Mouse (Mus musculus) layer of hippocampus, adult 8-10 months (tissue): ENCODE measurements around the gene Tm6sf2. TPM values are rescaled to one million over a fixed set of nuclear protein-coding genes. Genes with fewer than 3 reads are reported as not detected.

ENCODE experiments used
- DNase-seq, 2 experiments: peaks; one replicate each; pipeline ENCODE4 v3.0.0; 2022; ENCODE audit warnings: low spot score in 2 of 2
- total RNA-seq, 4 experiments: library from RNA; stranded (reverse); gene quantifications; 2 replicates each; pipeline ENCODE4 v1.2.4; 2022

Gene Tm6sf2
- total RNA-seq, 4 experiments from 2014 or later, result 2.6 to 11.3 (median 4.6) TPM

DNA sequence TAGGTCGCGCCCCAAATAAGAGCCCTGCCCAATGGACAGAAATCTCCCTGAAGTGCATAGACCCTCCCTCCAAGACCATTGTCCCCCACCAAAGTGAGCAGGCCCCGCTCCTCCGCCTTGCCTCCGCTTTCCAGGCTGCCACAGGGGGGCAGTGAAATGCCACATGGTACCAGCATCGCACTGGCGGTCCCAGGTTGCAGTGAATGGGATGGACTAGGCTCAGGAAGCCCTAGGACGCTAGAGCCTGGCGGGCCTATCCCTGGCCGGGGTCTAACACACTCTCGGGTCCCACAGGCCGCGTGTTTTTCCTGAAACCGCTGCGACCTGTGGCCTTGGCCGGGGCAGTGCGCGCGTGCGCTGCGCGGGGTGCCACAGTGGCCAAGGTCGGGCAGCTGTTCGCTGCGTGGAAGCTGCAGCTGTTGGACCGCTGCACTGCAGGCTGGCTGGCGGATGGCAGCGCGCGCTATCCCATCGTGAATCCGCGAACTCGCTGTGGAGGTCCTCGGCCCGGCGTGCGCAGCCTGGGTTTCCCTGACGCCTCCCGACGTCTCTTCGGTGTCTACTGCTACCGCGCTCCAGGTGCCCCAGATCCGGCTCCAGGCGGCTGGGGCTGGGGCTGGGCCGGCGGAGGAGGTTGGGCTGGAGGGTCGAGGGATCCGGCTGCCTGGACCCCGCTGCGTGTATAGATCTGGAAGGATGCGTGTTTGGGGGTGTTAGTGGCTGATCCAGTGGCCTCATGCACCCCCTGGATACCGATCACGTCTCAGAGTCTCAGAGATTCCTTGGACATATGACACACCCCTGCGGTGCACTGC, 15.3 kb downstream of the Tm6sf2 start:
- peak in 1 of 2 experiments; percentile 64 for DNase-seq

- no peak for DNase-seq
Observed at GRCm38 (mm10) chr8:70089296-70089960, 16.7 kb downstream of the Tm6sf2 start.

DNA sequence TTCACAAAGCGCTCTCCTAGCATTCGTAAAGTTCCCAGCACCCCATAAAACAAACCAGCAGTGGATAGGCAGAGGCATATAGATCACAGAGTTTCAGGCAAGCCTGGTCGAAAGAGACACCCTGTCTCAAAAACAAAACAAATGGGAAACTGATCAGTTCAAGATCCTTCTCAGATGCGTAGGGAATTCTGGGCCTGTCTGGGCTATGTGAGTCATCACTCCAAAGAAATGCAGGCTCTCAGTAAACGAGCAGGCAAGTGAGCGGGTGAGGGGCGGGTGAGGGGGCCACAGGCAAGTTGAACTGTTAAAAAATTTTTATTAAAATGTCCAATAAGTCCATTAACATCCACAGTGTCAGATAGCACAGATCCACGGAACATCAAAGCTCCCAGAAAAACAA, 20.1 kb downstream of the Tm6sf2 start:
- DNase-seq, result no peak

DNA sequence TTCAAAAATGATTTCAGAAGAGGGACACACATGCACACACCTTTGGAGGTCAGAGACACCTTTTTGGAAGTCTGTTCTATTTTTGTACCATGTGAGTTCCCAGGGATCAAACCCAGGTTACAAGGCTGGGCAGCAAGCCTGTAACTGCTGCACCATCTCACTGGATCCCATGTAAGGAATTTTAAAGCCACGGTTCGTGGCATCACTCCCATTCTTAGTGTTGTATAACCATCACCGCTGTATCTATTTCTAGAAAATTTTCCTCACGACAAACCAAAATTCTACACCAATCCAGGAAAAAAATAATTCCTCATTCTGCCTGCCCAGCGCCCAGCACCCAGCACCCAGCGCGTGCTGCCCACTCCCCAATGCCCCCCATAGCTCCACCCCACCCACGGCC, 26.6 kb downstream of the Tm6sf2 start:
- no peak for DNase-seq

- DNase-seq, result no peak
Observed at GRCm38 (mm10) chr8:70100241-70100640, 27.5 kb downstream of the Tm6sf2 start.

DNA sequence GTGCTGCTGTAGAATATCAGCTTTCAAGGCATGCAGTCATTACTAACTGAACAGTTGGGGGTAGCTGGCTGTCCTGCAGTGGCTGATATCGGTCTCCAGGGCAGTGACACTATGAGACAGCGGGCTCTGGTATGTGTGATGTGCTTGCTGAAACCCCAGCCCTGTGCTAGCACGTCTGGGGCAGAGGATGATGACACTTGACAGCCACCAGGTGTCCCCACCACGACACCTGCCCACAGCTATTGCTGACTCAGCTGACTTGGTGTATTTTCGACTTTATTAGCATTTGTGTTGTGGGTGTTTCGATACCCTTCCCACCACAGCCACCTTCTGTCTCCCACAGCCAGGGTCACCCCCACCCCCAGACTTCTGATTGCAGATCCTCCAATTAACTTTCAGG, 31.8 kb downstream of the Tm6sf2 start:
- DNase-seq, result no peak

- no peak for DNase-seq
Observed at GRCm38 (mm10) chr8:70104922-70105321, 32.2 kb downstream of the Tm6sf2 start.

DNA sequence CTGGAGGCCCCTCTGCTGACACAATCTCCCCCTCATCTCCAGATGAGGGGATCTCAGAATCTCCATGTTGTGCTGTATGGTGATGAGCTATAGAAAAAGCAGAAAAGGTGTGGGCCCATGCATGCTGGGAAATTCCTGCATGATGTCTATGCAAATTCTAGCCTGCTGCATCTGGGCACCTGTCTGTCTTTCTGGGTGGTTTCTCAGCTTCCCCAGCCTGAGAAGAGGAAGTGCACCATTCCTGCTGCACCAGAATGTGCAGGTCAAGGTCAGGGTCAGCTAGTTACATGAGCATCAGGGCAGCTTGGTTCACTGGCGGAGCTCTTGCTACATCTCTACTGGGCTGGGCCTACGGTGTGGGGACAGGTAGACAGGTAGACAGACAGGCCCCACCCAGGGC, 37.7 kb downstream of the Tm6sf2 start:
- no peak for DNase-seq

DNA sequence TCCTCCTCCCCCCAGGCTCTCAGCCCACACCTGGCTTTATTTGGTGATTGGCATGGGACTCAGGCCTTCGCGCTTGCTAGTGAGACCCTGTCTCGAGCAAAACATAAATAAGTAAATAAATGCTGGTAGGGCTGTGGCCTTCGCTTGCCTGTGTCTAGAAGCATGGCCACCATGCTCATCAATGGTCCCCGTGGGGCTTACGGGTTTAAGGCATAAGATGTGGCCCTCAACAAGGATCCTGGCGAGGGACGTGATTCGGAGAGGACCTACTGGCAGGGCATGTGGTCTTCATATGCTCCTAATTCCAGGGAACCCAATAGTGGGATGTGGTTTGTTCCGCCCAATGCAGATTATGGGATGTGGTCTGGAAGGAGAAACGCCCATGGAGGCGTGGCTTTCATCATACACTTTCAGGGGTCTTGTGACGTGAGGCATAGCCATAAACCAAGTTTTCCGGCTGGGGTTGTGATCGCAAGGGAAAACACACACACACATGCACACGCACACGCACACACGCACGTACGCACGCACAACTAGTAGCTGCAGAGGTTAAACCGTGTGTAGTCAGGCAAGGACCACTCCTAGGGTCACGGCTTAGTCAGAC, 38.6 kb downstream of the Tm6sf2 start:
- no peak for DNase-seq

DNA sequence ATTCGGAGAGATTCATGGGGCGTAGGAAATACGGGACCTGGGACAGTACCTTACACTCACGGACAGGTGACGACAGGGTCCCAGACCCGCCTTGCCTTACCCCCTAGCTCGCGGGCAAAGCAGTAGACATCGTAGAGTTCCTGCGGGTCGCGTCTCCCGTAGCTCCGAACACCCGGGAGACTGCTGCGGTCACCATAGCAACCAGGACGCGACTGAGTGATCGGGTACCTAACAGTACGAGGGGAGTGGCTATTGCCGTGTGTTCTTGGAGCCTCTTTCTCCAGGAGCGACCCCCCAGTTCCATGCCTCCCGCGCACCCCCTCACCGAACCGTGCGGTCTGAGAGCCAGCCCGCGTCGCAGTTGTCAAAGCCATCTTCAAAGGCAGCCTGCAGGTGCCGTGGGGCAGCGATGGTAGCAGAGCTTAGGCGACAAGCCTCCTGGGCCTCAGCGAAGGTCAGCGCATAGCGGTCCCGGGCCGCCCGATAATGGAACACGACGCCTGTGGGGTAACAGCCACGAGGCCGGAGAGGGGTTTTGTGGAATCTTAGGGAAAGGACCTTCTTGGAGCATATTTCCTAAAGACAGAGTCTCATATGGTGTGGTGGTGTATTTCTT, 39.8 kb downstream of the Tm6sf2 start:
- no peak for DNase-seq

DNA sequence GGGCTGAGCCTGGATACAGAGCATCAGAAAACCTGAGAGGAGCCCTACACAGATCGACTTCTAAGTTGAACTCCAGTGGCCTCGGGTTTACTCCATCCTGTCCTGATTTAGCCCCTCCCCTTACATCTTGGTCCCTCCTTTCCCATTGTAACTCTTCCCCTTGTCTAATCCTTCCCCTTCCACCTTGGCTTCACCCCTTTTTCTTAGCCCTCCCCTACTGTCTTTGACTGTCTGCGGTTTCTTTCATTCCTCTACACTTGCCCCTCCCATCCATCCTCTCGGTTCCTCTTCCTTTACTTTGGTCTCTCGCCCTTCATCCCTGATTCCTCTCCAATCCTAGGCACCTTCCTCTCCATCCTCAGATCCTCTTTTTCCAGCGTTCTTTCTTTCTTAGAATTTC, 41.8 kb downstream of the Tm6sf2 start:
- no peak for DNase-seq

DNA sequence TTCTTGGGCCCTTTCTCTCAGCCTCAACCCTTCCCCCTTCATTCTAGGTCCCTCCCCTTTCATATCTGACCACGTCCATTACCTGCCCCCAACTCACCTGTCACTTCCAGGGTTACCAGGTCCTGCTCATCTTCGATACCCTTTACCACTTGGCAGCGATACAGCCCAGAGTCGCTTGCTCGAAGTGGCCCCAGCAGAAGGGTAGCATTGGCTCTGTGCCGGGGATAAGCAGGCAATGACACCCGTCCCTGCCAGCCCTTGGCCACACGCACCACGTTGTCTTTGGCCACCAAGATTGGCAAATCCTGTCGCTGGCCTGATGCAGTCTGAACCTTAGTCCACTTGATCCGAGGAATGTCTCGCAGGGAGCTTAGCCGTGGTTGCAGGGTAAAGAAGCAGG, 42.2 kb downstream of the Tm6sf2 start:
- no peak for DNase-seq

- no peak for DNase-seq
Observed at GRCm38 (mm10) chr8:70117611-70118010, 44.9 kb downstream of the Tm6sf2 start.

DNA sequence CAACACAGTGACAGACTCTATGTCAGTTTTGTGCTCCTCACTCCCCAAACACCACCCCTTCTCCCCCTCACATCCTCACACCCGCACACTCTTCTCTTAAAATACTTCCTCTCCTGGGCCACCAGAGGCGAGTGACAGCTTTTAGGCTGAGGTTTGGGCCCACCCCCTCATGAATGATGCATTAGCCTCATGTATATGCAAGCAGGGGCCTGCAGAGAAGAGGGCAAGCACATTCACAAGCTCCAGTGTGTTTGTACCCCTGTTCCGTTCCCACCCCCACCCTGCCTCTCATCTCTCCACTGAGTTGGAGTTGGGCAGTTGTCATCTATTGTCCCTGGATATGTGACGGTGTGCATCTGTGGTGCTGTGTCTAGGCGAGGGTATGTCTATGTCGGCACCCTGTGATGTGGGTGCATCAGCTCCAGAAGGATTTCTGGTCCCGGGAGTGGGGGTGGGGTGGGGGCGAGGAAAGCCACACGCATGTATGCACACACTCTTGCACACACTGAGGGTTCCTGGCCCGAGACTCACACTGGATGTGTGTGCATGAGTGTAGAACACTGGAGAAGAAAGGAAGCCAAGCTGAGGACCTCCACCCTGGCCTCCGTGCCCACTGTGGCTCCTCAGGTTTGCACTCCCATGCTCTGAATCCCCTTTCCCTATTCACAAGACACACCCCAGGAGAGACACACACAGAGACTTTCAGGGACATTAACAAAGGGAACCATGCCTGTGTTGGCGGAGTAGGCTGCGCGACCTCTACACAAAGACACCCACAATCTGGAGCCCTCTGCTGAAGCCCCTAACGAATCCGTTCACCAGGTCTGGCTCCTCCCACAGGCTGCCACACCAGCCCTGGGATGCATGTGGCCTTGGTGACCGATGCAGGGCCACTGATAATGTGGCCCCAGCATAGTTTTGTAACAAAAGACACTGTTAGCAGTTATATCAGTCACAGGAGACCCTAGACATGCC, 46.3 kb downstream of the Tm6sf2 start:
- peak; percentile 59 to 64 for DNase-seq

DNA sequence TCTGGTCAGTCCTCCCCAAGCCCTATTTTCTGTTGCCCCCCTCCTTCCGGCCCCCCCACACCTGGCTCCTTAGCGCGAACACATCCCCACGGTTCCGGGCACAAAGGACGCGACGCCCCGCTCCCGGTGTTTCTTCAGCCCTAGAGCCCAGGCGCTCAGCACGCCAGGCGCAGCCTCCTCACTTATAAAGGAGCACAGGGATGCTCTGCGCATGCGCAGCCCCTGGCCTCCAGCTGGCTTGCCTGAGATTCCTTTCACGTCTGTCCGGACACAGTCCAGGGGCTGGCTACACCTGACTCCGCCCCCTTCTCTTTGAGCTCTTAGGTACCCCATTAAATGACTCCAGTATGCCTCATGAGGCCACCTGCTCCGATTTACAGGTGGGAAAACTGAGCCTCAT, 47.9 kb downstream of the Tm6sf2 start, which contains the start of gene Ncan:
Ncan (minus strand) TSS at position 207 of the 400 bp plus-strand sequence.
- DNase-seq, result peak; percentile 88 to 92

DNA sequence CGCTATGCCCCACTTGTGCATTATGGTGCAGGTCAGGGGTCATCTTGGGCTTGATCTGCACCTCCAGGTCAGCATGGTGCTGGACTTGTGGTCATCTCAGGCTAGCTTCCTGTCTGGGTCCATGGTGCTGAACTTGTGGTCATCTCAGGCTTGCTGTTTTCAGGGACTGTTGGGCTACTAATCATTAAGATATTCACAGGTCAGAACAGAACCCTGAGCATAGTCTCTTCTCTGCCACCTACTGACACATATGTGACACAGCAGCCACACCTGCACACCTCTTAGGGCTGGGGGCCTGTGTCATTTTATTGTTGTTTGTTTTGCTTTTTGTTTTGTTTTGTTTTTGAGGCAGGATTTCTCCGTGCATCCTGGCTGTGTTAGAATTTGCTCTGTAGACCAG, 50.1 kb downstream of the Tm6sf2 start:
- no peak for DNase-seq

DNA sequence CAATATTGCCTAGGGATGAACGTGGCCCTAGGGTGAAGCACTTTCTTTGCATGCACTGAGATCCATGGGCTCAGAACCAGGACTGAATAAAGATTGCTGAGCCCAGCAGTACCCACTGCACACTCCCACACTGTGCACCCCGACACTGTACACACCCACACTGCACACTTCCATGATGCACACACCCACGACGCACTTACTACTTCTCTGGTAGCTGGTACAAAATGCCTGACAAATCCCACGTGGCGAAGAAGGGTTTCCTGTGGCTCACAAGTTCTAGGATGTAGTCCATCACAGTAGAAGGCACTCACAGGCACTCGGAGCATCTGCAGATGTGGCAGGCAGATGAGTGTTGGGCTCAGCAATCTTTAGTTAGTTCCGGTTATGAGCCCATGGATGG, 52.3 kb downstream of the Tm6sf2 start:
- DNase-seq, result no peak

GRCm38 (mm10) chr8:70128435-70128834, 55.7 kb downstream of the Tm6sf2 start:
- peak; percentile 70 to 75 for DNase-seq

- DNase-seq, result peak; percentile 86 to 89
Observed at GRCm38 (mm10) chr8:70129309-70129952, 56.7 kb downstream of the Tm6sf2 start.
